Mouse (Mus musculus) liver, postnatal 0 days (tissue): Measurements from ENCODE around the gene Sergef. TPM values are rescaled to one million over a fixed set of nuclear protein-coding genes. Genes with fewer than 3 reads are reported as not detected.

Experiments used
- ATAC-seq: fragments of 200-750 bp; cut with Nextera tagmentation; 2 replicates; pipeline ENCODE4 v1.8.0; 2017; ENCODE audit warnings: mild to moderate bottlenecking, moderate library complexity
- DNase-seq: peaks from one replicate; pipeline ENCODE4 v3.0.0-alpha.2; 2016
- H3K27ac ChIP-seq: fragments of 300-500 bp; sonication (generic); 2 replicates; pipeline ENCODE4 v1.5.1; 2014; ENCODE audit warnings: antibody characterized with exemption, moderate library complexity, mild to moderate bottlenecking, low read depth
- H3K27me3 ChIP-seq: fragments of 300-500 bp; sonication (generic); 2 replicates; pipeline ENCODE4 v1.6.1; 2014; ENCODE audit warnings: low read length, control low read depth, mixed read lengths; ENCODE audit not compliant: insufficient read depth
- H3K36me3 ChIP-seq: fragments of 300-500 bp; sonication (generic); replicated peaks from 2 replicates; pipeline ENCODE4 v1.6.1; 2014; ENCODE audit warnings: mild to moderate bottlenecking, control low read depth, low read length, moderate library complexity, mixed read lengths; ENCODE audit not compliant: insufficient read depth
- H3K4me1 ChIP-seq: fragments of 300-500 bp; sonication (generic); 2 replicates; pipeline ENCODE4 v1.6.1; 2014; ENCODE audit warnings: antibody characterized with exemption, mild to moderate bottlenecking, control low read depth; ENCODE audit not compliant: insufficient read depth
- H3K4me2 ChIP-seq: fragments of 300-500 bp; sonication (generic); 2 replicates; pipeline ENCODE4 v1.6.1; 2014; ENCODE audit warnings: low read depth, mild to moderate bottlenecking, low read length, moderate library complexity, mixed read lengths
- H3K4me3 ChIP-seq: fragments of 300-500 bp; sonication (generic); 2 replicates; pipeline ENCODE4 v1.5.1; 2014; ENCODE audit warnings: low read depth, low read length
- H3K9ac ChIP-seq: fragments of 300-500 bp; sonication (generic); replicated peaks from 2 replicates; pipeline ENCODE4 v1.6.1; 2014; ENCODE audit warnings: mild to moderate bottlenecking, moderate library complexity
- H3K9me3 ChIP-seq: fragments of 300-500 bp; sonication (generic); 2 replicates; pipeline ENCODE4 v1.6.1; 2016; ENCODE audit warnings: mild to moderate bottlenecking, control low read depth, low read length, mixed read lengths
- CTCF ChIP-seq: sonication (generic); IDR thresholded peaks from 2 replicates; pipeline ENCODE4 v1.5.1; 2016; ENCODE audit warnings: antibody characterized with exemption, low read depth
- EP300 ChIP-seq: IDR thresholded peaks from 2 replicates; pipeline ENCODE4 v1.6.1; 2016; ENCODE audit warnings: antibody characterized with exemption, low read depth, mild to moderate bottlenecking
- WGBS: fragments of 180-500 bp; shearing (Covaris S2); extraction: QIAGEN DNeasy Blood & Tissue Kit; methylation state at CpG from one replicate; pipeline ENCODE4 v1.1.7; 2014; ENCODE audit not compliant: insufficient replicate concordance; 5-methylcytosine and 5-hydroxymethylcytosine counted together
- polyA plus RNA-seq: library from polyadenylated mRNA; unstranded; fragments of >200 nt; fragmentation: Nextera tagmentation; extraction: Ambion mirVana; gene quantifications from 2 replicates; pipeline ENCODE4 v1.2.1, GENCODE M21; 2015

Gene Sergef
- polyA plus RNA-seq, 1 experiment from 2014 or later, result 4.3 TPM

DNA sequence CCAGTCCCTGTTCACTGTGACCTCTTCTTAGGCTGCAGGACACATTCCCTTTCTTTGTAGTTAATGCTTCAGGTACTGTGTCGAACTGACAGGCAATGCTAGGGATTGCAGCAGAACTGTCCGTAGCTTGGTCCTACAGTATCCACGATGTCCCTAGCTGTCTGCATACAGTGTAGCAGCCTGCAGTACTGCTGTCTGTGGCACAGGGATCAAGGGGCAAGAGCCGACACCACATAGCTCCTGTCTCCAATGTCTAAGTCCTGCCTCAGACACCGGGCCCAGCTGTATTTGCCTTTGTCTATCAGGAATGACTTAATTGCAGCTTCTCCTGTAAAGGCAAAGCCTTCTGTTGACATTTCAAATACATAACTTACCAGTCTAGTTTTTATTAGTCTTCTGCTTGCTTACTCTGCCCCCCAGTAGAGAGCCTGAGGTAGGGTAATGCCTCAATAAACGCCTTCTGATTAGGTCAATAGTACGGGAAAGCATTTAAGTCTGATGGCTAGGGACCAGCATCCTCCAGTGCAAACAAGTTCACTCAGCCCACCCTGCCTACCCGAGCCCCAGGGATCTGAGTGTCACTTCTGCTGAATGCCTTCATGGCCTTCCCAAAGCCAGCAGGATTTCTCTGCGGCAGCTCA is 179.9 kb downstream of the Sergef start:
- no peak for ATAC-seq
- TF ChIP-seq EP300 (no peak), CTCF (no peak)
- no peak overlapping the region for H3K4me3 ChIP-seq

DNA sequence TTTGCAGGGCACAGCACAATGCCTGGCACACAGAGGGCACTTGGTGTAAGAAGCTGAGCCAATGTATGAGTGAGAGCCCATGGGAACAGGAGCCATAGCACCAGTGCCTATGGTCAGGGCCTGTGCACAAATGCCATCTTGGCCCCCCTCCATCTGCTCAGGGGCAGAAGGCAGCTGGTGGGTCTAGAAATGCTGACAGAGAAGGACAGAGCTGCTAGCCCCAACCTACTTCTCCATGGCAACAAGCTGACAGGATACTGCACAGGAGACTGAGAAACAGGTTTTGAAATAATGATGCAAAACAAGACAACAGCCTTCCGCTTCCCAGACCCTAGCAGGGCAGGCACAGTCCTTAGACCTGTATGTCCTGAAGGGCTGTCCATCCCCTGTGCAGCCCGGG is 180.4 kb downstream of the Sergef start:
- Histone ChIP-seq H3K27me3 (no peaks in the 10 kb centered on the region), H3K27ac (no peak overlapping the region), H3K4me3 (no peak overlapping the region), H3K9me3 (no peaks in the 10 kb centered on the region), H3K36me3 (no peaks in the 10 kb centered on the region), H3K4me2 (no peak overlapping the region), H3K4me1 (no peaks in the 10 kb centered on the region), H3K9ac (no peak overlapping the region)
- TF ChIP-seq EP300 (no peak), CTCF (no peak)
- no peak for DNase-seq
- WGBS, result 71% methylated on average over 2 of the region's 2 CpGs
- ATAC-seq, result no peak

More for the DNA sequence above, 179.9 kb downstream of the Sergef start:
- H3K27ac ChIP-seq, result no peak overlapping the region
- H3K4me1 ChIP-seq, result no peaks in the 10 kb centered on the region
- 68% methylated on average over 9 of the region's 9 CpGs for WGBS
- no peaks in the 10 kb centered on the region for H3K36me3 ChIP-seq
- DNase-seq, result no peak
- H3K4me2 ChIP-seq, result no peak overlapping the region
- no peaks in the 10 kb centered on the region for H3K9me3 ChIP-seq
- no peak overlapping the region for H3K9ac ChIP-seq
- no peaks in the 10 kb centered on the region for H3K27me3 ChIP-seq

DNA sequence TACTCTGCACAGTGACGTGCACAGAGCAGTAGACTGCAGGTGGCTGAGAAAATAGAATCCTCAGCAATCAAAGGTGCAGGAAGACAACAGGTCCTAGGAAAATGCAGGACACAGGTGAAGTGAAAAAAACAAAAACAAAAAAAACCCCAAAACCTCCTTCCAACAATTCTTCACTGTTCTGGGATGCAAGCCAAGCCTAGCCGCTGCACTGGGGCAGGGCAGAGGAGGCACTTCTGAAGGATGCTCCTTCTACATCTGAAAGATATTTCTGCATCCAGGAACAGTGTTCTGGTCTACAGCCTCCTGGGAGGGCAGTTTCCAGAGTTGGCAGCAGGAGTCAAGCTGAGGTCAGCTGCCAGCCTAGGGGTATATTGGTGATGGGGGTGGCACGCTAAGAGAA is 181.7 kb downstream of the Sergef start:
- Histone ChIP-seq H3K4me3 (no peak overlapping the region), H3K9ac (no peak overlapping the region), H3K9me3 (no peaks in the 10 kb centered on the region), H3K27me3 (no peaks in the 10 kb centered on the region), H3K4me1 (no peaks in the 10 kb centered on the region), H3K27ac (no peak overlapping the region), H3K4me2 (no peak overlapping the region), H3K36me3 (no peaks in the 10 kb centered on the region)
- ATAC-seq (no peak), DNase-seq (no peak)
- TF ChIP-seq EP300 (no peak), CTCF (no peak)
- WGBS, result 70% methylated on average over 3 of the region's 3 CpGs

DNA sequence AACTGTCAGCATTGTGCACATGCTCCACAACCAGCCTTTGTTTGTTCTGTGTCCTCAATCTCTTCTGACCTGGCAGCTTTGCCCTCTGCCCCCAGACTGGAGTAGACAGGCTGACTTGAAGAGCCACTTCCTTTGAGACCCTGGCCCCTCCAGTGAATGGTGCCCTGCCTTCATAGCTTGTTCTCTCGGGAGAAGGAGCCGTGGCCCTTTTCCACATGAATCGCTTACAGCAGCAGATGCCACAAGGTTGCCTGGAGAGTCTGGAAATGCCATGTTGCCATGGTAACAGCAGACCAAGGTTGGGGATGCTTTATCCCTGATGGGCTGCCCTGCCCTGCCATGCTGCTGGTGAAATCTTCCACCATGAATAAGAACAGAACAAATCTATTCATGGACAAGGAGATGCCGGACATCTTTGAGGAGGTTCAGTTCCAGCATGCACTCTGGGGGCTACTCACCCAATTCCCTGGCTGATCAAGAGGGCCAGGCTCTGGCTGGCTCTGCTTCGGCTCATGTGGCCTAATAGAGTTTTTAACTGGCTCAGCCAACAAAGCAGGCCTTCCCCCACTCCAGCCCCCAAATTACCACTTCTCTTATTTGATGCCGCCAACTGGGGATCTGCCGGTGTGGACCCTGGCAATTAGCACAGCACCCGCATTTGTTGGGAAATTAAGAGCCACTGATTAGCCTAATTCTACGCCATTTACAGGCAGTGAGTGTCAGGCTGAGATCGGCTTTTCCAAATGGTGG is 185.5 kb downstream of the Sergef start:
- no peak overlapping the region for H3K4me3 ChIP-seq
- no peaks in the 10 kb centered on the region for H3K4me1 ChIP-seq
- no peak overlapping the region for H3K27ac ChIP-seq
- H3K9ac ChIP-seq, result no peak overlapping the region
- no peaks in the 10 kb centered on the region for H3K36me3 ChIP-seq
- TF ChIP-seq CTCF (no peak), EP300 (no peak)
- 67% methylated on average over 10 of the region's 10 CpGs for WGBS
- H3K27me3 ChIP-seq, result no peaks in the 10 kb centered on the region
- DNase-seq (no peak), ATAC-seq (no peak)
- no peak overlapping the region for H3K4me2 ChIP-seq
- H3K9me3 ChIP-seq, result no peaks in the 10 kb centered on the region

DNA sequence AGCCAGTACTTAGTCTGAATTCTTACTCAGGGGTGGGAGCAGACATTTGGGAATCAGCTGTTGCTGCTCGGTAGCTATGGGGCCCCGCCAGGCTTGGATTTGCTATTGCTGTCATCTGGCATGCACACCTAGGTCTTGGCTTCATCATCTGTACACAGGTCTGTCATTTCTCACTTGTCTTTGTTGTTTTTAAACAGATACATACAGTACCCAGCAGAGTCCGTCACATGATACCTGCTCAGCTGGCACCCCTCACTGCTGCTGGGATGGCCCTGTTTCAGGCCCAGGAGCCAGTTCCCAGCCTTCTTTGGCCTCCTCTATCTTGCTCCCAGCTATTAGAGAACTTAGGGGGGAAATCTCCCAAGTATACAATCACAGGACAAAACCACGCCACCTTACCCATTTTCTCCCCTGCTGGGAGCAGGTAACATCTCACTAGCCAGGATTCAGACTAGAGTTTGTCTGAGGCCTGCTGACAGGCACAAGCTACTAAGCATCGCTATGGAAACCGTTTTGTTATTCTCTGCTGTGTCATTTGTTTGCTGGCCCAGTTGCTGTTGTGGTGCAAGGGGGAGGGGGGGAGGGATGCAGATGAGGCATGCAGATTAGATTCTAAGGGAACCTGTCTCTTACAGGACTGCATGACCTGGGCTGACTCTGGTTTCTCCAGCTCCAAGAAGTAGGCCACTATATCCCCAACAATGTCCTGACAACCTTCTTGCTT is 190.5 kb downstream of the Sergef start:
- Histone ChIP-seq H3K27me3 (no peaks in the 10 kb centered on the region), H3K4me3 (no peak overlapping the region), H3K27ac (no peak overlapping the region), H3K36me3 (no peaks in the 10 kb centered on the region), H3K4me2 (no peak overlapping the region), H3K9ac (no peak overlapping the region), H3K9me3 (no peaks in the 10 kb centered on the region), H3K4me1 (no peaks in the 10 kb centered on the region; the same call in 1 of the 2 replicates)
- DNase-seq, result no peak
- ATAC-seq, result no peak
- TF ChIP-seq EP300, result no peak
- no peak for TF ChIP-seq CTCF
- 72% methylated on average over 6 of the region's 6 CpGs for WGBS

DNA sequence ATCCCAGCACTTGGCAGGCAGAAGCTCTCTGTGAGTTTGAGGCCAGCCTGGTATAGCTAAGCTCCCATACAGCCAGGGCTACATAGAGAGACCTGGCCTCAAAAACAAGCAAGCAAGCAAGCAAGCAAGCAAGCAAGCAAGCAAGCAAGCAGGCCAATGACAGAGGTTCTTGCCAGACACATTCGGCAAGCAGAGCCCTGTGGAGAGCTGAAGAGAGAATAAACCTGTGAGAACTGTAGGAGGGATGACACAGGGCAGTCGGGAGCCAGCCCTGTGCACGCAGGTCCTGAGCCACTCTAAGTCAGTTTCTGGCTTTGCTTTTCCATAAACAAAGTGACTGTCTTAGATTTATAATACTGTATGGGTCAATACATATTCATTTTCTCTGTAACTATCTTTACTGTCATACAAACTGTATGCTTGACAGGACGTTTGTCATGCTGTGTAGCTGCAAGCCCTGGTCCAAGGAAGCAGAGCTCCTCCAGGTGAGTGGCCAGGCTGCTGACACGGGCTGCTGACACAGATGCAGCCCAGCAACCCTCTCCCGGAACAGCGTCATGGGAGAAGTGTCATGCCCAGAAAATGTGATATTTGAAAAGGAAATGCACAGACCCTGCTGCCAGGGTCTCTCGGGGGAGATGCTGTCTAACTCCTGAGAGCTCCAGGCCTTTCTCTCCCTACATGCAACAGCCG is 192.0 kb downstream of the Sergef start:
- Histone ChIP-seq H3K36me3 (no peaks in the 10 kb centered on the region), H3K9ac (no peak overlapping the region), H3K27ac (no peak overlapping the region), H3K4me1 (no peaks in the 10 kb centered on the region; the same call in 1 of the 2 replicates), H3K4me3 (no peak overlapping the region), H3K4me2 (no peak overlapping the region), H3K9me3 (no peaks in the 10 kb centered on the region), H3K27me3 (no peaks in the 10 kb centered on the region)
- DNase-seq, result no peak
- TF ChIP-seq EP300, result no peak
- 72% methylated on average over 9 of the region's 9 CpGs for WGBS
- ATAC-seq, result no peak
